Mouse (Mus musculus) CH12.LX (cell line): Measurements from ENCODE around the gene Zfp663. TPM values are rescaled to one million over a fixed set of nuclear protein-coding genes. Genes with fewer than 3 reads are reported as not detected.

Experiments
- DNase-seq: peaks from one replicate; pipeline ENCODE4 v3.0.0-alpha.2; 2013; ENCODE audit errors: extremely low read depth
- H3K27ac ChIP-seq: 2 replicates; pipeline ENCODE4 v1.5.1; 2012; ENCODE audit warnings: low read depth, mild to moderate bottlenecking, control low read depth, moderate library complexity; ENCODE audit not compliant: insufficient read depth
- H3K27me3 ChIP-seq: replicated peaks from 2 replicates; pipeline ENCODE3; 2012; ENCODE audit warnings: inconsistent platforms
- H3K36me3 ChIP-seq, 2 experiments: replicated peaks in 1 of 2; 2 replicates each; pipeline versions ENCODE3 to v1.6.1; 2012; ENCODE audit warnings: inconsistent platforms in 1 of 2, low read length in 1 of 2, mild to moderate bottlenecking in 1 of 2, mixed read lengths in 1 of 2, moderate library complexity in 1 of 2; ENCODE audit not compliant: control insufficient read depth in 1 of 2, insufficient read depth in 1 of 2
- H3K4me1 ChIP-seq, 2 experiments: 2 replicates each; pipeline ENCODE4 v1.6.1; 2012; ENCODE audit warnings: inconsistent platforms in 1 of 2, moderate library complexity in 1 of 2; ENCODE audit not compliant: insufficient read depth in 2 of 2, control insufficient read depth in 1 of 2
- H3K4me2 ChIP-seq: 2 replicates; pipeline ENCODE4 v1.6.1; 2012; ENCODE audit warnings: low read depth, mild to moderate bottlenecking, control low read depth; ENCODE audit not compliant: poor library complexity, insufficient read depth, severe bottlenecking
- H3K4me3 ChIP-seq, 3 experiments: fragments of 150-350 bp in 1 of 3; sonication (generic) in 1 of 3; replicated peaks in 1 of 3; 2 replicates each; pipeline versions ENCODE3 to v1.5.1; 2011 to 2012; ENCODE audit warnings: low read depth in 2 of 3, low read length in 2 of 3, mild to moderate bottlenecking in 2 of 3, moderate library complexity in 2 of 3, control low read depth in 1 of 3, improper control_type of control experiment in 1 of 3, inconsistent platforms in 1 of 3, mixed read lengths in 1 of 3; ENCODE audit not compliant: poor library complexity in 1 of 3
- H3K79me2 ChIP-seq: replicated peaks from 2 replicates; pipeline ENCODE4 v1.6.1; 2012; ENCODE audit warnings: mild to moderate bottlenecking, moderate library complexity; ENCODE audit not compliant: control insufficient read depth, poor library complexity, insufficient read depth, severe bottlenecking; ENCODE audit errors: extremely low read depth
- H3K9ac ChIP-seq: 2 replicates; pipeline ENCODE4 v1.6.1; 2012; ENCODE audit warnings: low read depth, mild to moderate bottlenecking, control low read depth, moderate library complexity; ENCODE audit not compliant: insufficient read depth
- H3K9me3 ChIP-seq: replicated peaks from 2 replicates; pipeline ENCODE3; 2012; ENCODE audit warnings: low read length, inconsistent platforms, mixed read lengths
- CHD1 ChIP-seq: IDR thresholded peaks from 2 replicates; pipeline ENCODE4 v1.6.1; 2012; ENCODE audit warnings: low read depth, low read length, improper control_type of control experiment, inconsistent platforms
- CHD2 ChIP-seq: IDR thresholded peaks from 2 replicates; pipeline ENCODE4 v1.6.1; 2011; ENCODE audit warnings: low read length, improper control_type of control experiment
- CTCF ChIP-seq, 2 experiments: IDR thresholded peaks in 1 of 2; conservative IDR thresholded peaks in 1 of 2; 2 replicates each; pipeline ENCODE4 v1.5.1; 2011 to 2012; ENCODE audit warnings: low read depth in 2 of 2, low read length in 2 of 2, improper control_type of control experiment in 1 of 2, inconsistent platforms in 1 of 2, mild to moderate bottlenecking in 1 of 2, moderate library complexity in 1 of 2
- ELF1 ChIP-seq: IDR thresholded peaks from 2 replicates; pipeline ENCODE4 v1.6.1; 2014; ENCODE audit warnings: low read depth, mild to moderate bottlenecking, inconsistent platforms, low read length, improper control_type of control experiment
- EP300 ChIP-seq: IDR thresholded peaks from 2 replicates; pipeline ENCODE4 v1.6.1; 2011; ENCODE audit warnings: low read length, improper control_type of control experiment
- JUND ChIP-seq: conservative IDR thresholded peaks from 2 replicates; pipeline ENCODE4 v1.6.1; 2011; ENCODE audit warnings: low read depth, low read length, improper control_type of control experiment
- MAZ ChIP-seq: IDR thresholded peaks from 2 replicates; pipeline ENCODE4 v1.6.1; 2012; ENCODE audit warnings: low read depth, mild to moderate bottlenecking, inconsistent platforms, low read length, improper control_type of control experiment, moderate library complexity
- MXI1 ChIP-seq: IDR thresholded peaks from 2 replicates; pipeline ENCODE4 v1.6.1; 2011; ENCODE audit warnings: mild to moderate bottlenecking, low read depth, low read length, improper control_type of control experiment
- NELFE ChIP-seq: IDR thresholded peaks from 2 replicates; pipeline ENCODE4 v1.6.1; 2011; ENCODE audit warnings: low read depth, low read length, improper control_type of control experiment
- NRF1 ChIP-seq: IDR thresholded peaks from 2 replicates; pipeline ENCODE4 v1.6.1; 2014; ENCODE audit warnings: low read depth, mild to moderate bottlenecking, inconsistent platforms, low read length, improper control_type of control experiment, moderate library complexity
- PAX5 ChIP-seq: IDR thresholded peaks from 2 replicates; pipeline ENCODE4 v1.6.1; 2012; ENCODE audit warnings: low read length, inconsistent platforms, mixed read lengths
- POLR2A ChIP-seq: IDR thresholded peaks from 2 replicates; pipeline ENCODE4 v1.6.1; 2011; ENCODE audit warnings: low read depth, mild to moderate bottlenecking, improper control_type of control experiment, low read length
- POLR2AphosphoS2 ChIP-seq: IDR thresholded peaks from 2 replicates; pipeline ENCODE4 v1.6.1; 2011; ENCODE audit warnings: low read depth, low read length, improper control_type of control experiment
- RAD21 ChIP-seq: IDR thresholded peaks from 2 replicates; pipeline ENCODE4 v1.6.1; 2011; ENCODE audit warnings: low read depth, mild to moderate bottlenecking, low read length, improper control_type of control experiment, moderate library complexity
- RCOR1 ChIP-seq: conservative IDR thresholded peaks from 2 replicates; pipeline ENCODE4 v1.6.1; 2012; ENCODE audit warnings: low read depth, mild to moderate bottlenecking, inconsistent platforms, low read length, improper control_type of control experiment
- SIN3A ChIP-seq: IDR thresholded peaks from 2 replicates; pipeline ENCODE4 v1.6.1; 2012; ENCODE audit warnings: low read length, improper control_type of control experiment, inconsistent platforms
- SMC3 ChIP-seq: IDR thresholded peaks from 2 replicates; pipeline ENCODE4 v1.6.1; 2011; ENCODE audit warnings: low read depth, low read length, improper control_type of control experiment
- TCF12 ChIP-seq: IDR thresholded peaks from 2 replicates; pipeline ENCODE4 v1.6.1; 2014; ENCODE audit warnings: low read depth, mild to moderate bottlenecking, inconsistent platforms, low read length, improper control_type of control experiment
- UBTF ChIP-seq: IDR thresholded peaks from 2 replicates; pipeline ENCODE4 v1.6.1; 2012; ENCODE audit warnings: low read depth, mild to moderate bottlenecking, inconsistent platforms, low read length, improper control_type of control experiment, moderate library complexity
- USF1 ChIP-seq: IDR thresholded peaks from 2 replicates; pipeline ENCODE4 v1.6.1; 2014; ENCODE audit warnings: low read depth, mild to moderate bottlenecking, inconsistent platforms, low read length, improper control_type of control experiment
- USF2 ChIP-seq: conservative IDR thresholded peaks from 2 replicates; pipeline ENCODE4 v1.6.1; 2011; ENCODE audit warnings: low read depth, low read length, improper control_type of control experiment
- ZC3H11A ChIP-seq: IDR thresholded peaks from 2 replicates; pipeline ENCODE4 v1.6.1; 2012; ENCODE audit warnings: low read depth, mild to moderate bottlenecking, inconsistent platforms, low read length, improper control_type of control experiment
- ZKSCAN1 ChIP-seq: IDR thresholded peaks from 2 replicates; pipeline ENCODE4 v1.6.1; 2012; ENCODE audit warnings: low read depth, inconsistent platforms, low read length, improper control_type of control experiment, borderline replicate concordance
- ZNF384 ChIP-seq: IDR thresholded peaks from 2 replicates; pipeline ENCODE4 v1.6.1; 2012; ENCODE audit warnings: low read depth, low read length, improper control_type of control experiment, inconsistent platforms
- dilution Hi-C: fragments of 300-500 bp; cut with MboI; formaldehyde crosslinking; loops from 2 replicates; pipeline ENCODE4 v1.14.3; 2020; ENCODE audit warnings: low sequenced_read_pairs; ENCODE audit not compliant: extremely low pct_unique_long_range_greater_than_20kb, extremely low pct_ligation_motif_present
- in situ Hi-C: fragments of 300-500 bp; cut with MboI; formaldehyde crosslinking; loops from 3 replicates; pipeline ENCODE4 v1.14.3; 2019; ENCODE audit warnings: low sequenced_read_pairs, low pct_ligation_motif_present, low pct_unique_long_range_greater_than_20kb, mixed read lengths
- polyA plus RNA-seq: library from polyadenylated mRNA; unstranded; fragments of >175 nt; gene quantifications from 2 replicates; pipeline ENCODE4 v1.2.1, GENCODE M21; 2012; ENCODE audit warnings: low read depth; ENCODE audit not compliant: insufficient read length
- total RNA-seq, 2 experiments: library from RNA; depleted of rRNA; stranded (reverse); fragments of 300-350 nt in 1 of 2; fragments of >200 nt in 1 of 2; gene quantifications; 2 replicates each; pipeline ENCODE4 v1.2.3; 2012 to 2014

Zfp663 gene
- total and polyA plus RNA-seq, 3 experiments, result not detected

- no peak overlapping the region for H3K4me2 ChIP-seq
- in situ Hi-C loops (no loop called here), dilution Hi-C loops (no loop called here)
- H3K4me1 ChIP-seq, result no peaks in the 10 kb centered on the region; a peak in 1 of 4 replicates
- H3K27me3 ChIP-seq, result peaks cover 63% of the 10 kb centered on the region
- DNase-seq, result no peak
- no peak overlapping the region for H3K4me3 ChIP-seq
- H3K79me2 ChIP-seq, result no peaks in the 10 kb centered on the region
- H3K36me3 ChIP-seq, result no peaks in the 10 kb centered on the region
- H3K9ac ChIP-seq, result no peak overlapping the region
- no peak overlapping the region for H3K27ac ChIP-seq
- TF ChIP-seq POLR2AphosphoS2 (no peak), ZKSCAN1 (no peak)
- peaks cover 8% of the 10 kb centered on the region for H3K9me3 ChIP-seq
Observed at GRCm38 (mm10) chr2:165392156-165392555, 23.6 kb upstream of the Zfp663 start.

- Histone ChIP-seq H3K4me3 (no peak overlapping the region), H3K9ac (no peak overlapping the region), H3K36me3 (no peaks in the 10 kb centered on the region), H3K27me3 (peaks cover 68% of the 10 kb centered on the region), H3K4me1 (no peaks in the 10 kb centered on the region; a peak in 1 of 4 replicates), H3K79me2 (no peaks in the 10 kb centered on the region), H3K27ac (no peak overlapping the region), H3K9me3 (peaks cover 8% of the 10 kb centered on the region), H3K4me2 (peak overlapping the region; percentile 32; the same call in 1 of the 2 replicates)
- dilution Hi-C loops (no loop called here), in situ Hi-C loops (no loop called here)
- TF ChIP-seq SMC3 (peak; percentile 66), RAD21 (peak; percentile 62), SIN3A (no peak), CTCF (conservative IDR thresholded peaks at IDR 0.05 in 1 of 2, IDR thresholded peaks at IDR 0.05 in 1 of 2; ENCODE audit: low read depth in 2 of 2, low read length in 2 of 2) (peak; percentile 40 to 79; a peak in 3 of 4 replicates), ELF1 (no peak)
- peak; percentile 39 for DNase-seq
Observed at GRCm38 (mm10) chr2:165391561-165391960, 23.0 kb upstream of the Zfp663 start.

GRCm38 (mm10) chr2:165389299-165389952 lies 20.9 kb upstream of the Zfp663 start:
- in situ Hi-C loops, result no loop called here
- Histone ChIP-seq H3K4me1 (no peaks in the 10 kb centered on the region; a peak in 1 of 4 replicates), H3K36me3 (no peaks in the 10 kb centered on the region), H3K9ac (no peak overlapping the region), H3K4me3 (no peak overlapping the region), H3K27me3 (peaks cover 73% of the 10 kb centered on the region), H3K27ac (no peak overlapping the region), H3K79me2 (no peaks in the 10 kb centered on the region), H3K9me3 (peaks cover 7% of the 10 kb centered on the region)
- dilution Hi-C loops, result no loop called here
- TF ChIP-seq ZKSCAN1, result no peak
- TF ChIP-seq CHD1, result no peak
- TF ChIP-seq ZC3H11A, result no peak
- no peak for TF ChIP-seq RCOR1
- no peak for TF ChIP-seq POLR2A
- TF ChIP-seq MXI1, result no peak
- TF ChIP-seq USF2, result no peak
- no peak for TF ChIP-seq ZNF384
- TF ChIP-seq TCF12, result no peak
- TF ChIP-seq MAZ, result no peak
- TF ChIP-seq JUND, result no peak
- TF ChIP-seq EP300, result no peak
- no peak for TF ChIP-seq CTCF (conservative IDR thresholded peaks at IDR 0.05 in 1 of 2, IDR thresholded peaks at IDR 0.05 in 1 of 2; ENCODE audit: low read depth in 2 of 2, low read length in 2 of 2)
- no peak for TF ChIP-seq CHD2
- no peak for TF ChIP-seq NELFE
- no peak for TF ChIP-seq PAX5
- TF ChIP-seq USF1, result no peak
- no peak for TF ChIP-seq NRF1
- no peak for TF ChIP-seq UBTF
- TF ChIP-seq, all 38 proteins: peak for 0
- H3K4me2 ChIP-seq, result no peak overlapping the region
- DNase-seq, result no peak
